Mouse (Mus musculus) kidney, embryonic 14.5 days (tissue): ENCODE measurements around the gene 2010111I01Rik. TPM values are rescaled to one million over a fixed set of nuclear protein-coding genes. Genes with fewer than 3 reads are reported as not detected.

Experiments used
- ATAC-seq: fragments of 200-750 bp; cut with Nextera tagmentation; 2 replicates; pipeline ENCODE4 v1.8.0; 2017; ENCODE audit warnings: moderate number of reproducible peaks, mild to moderate bottlenecking, moderate TSS enrichment, moderate library complexity; ENCODE audit not compliant: low FRiP score, low TSS enrichment
- H3K27ac ChIP-seq: fragments of 300-500 bp; sonication (generic); 2 replicates; pipeline ENCODE4 v1.5.1; 2014; ENCODE audit warnings: low read depth, mild to moderate bottlenecking, low read length, moderate library complexity, mixed read lengths
- H3K27me3 ChIP-seq: fragments of 300-500 bp; sonication (generic); 2 replicates; pipeline ENCODE4 v1.6.1; 2014; ENCODE audit warnings: mild to moderate bottlenecking, low read length; ENCODE audit not compliant: control insufficient read depth, insufficient read depth
- H3K36me3 ChIP-seq: fragments of 300-500 bp; sonication (generic); 2 replicates; pipeline ENCODE4 v1.6.1; 2014; ENCODE audit warnings: low read length, mixed read lengths; ENCODE audit not compliant: control insufficient read depth, insufficient read depth
- H3K4me1 ChIP-seq: fragments of 300-500 bp; sonication (generic); 2 replicates; pipeline ENCODE4 v1.6.1; 2014; ENCODE audit warnings: low read length, mixed read lengths; ENCODE audit not compliant: control insufficient read depth, insufficient read depth
- H3K4me2 ChIP-seq: fragments of 300-500 bp; sonication (generic); replicated peaks from 2 replicates; pipeline ENCODE4 v1.6.1; 2014; ENCODE audit warnings: low read depth, mild to moderate bottlenecking, low read length
- H3K4me3 ChIP-seq: fragments of 300-500 bp; sonication (generic); 2 replicates; pipeline ENCODE4 v1.5.1; 2014; ENCODE audit warnings: mild to moderate bottlenecking, low read length
- H3K9ac ChIP-seq: fragments of 300-500 bp; sonication (generic); 2 replicates; pipeline ENCODE4 v1.6.1; 2014; ENCODE audit warnings: low read depth, mild to moderate bottlenecking, low read length, moderate library complexity
- H3K9me3 ChIP-seq: fragments of 300-500 bp; sonication (generic); 2 replicates; pipeline ENCODE4 v1.6.1; 2016; ENCODE audit warnings: low read length; ENCODE audit not compliant: control insufficient read depth
- WGBS: fragments of 180-500 bp; shearing (Covaris S2); extraction: QIAGEN DNeasy Blood & Tissue Kit; methylation state at CpG from one replicate; pipeline ENCODE4 v1.1.7; 2014; 5-methylcytosine and 5-hydroxymethylcytosine counted together
- polyA plus RNA-seq: library from polyadenylated mRNA; unstranded; fragments of >200 nt; fragmentation: Nextera tagmentation; extraction: Ambion mirVana; gene quantifications from 2 replicates; pipeline ENCODE4 v1.2.1, GENCODE M21; 2014

The 2010111I01Rik gene
- polyA plus RNA-seq, 1 experiment from 2014 or later, result 153 TPM

DNA sequence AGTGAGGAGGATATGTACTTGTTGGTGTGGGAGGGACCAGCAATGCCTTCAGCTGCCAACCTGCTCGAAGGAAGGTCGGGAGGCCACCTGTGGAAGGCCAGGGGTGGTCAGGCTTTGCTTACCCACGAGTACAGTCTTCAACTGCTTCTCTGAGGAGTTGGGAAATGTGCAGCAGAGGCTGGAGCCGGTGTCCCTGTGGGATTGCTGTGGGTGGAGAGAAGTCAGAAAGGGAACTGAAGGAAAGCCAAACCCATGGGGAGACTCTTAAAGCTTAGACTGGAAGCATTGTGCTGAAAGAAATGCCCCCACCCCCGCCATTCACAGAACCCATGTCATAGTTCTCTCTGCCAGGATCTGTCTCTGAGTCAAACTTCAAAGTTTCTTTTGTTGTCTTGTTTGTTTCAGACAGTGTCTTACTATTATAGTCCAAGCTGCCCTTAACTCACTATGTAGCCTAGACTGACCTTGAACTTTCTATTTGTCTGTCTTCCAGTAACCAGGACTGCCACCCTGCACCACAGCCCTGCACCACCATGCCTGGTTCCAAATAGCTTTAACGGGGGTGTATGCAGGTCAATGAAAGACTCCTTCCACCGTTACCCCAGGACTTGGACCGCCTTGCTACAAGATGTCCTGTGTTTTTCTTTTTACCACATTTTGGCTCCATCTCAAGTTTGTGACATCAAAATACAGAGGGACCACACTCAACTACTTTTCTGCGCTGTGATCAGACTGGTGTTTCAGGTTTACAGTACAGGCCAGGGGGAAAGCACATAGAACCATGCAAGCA lies 358.8 kb downstream of the 2010111I01Rik start:
- Histone ChIP-seq H3K4me3 (no peak overlapping the region), H3K9me3 (no peaks in the 10 kb centered on the region), H3K4me1 (peaks cover 31% of the 10 kb centered on the region), H3K36me3 (no peaks in the 10 kb centered on the region), H3K9ac (no peak overlapping the region), H3K27me3 (no peaks in the 10 kb centered on the region), H3K4me2 (no peak overlapping the region), H3K27ac (no peak overlapping the region)
- no peak for ATAC-seq
- 58% methylated on average over 9 of the region's 9 CpGs for WGBS

DNA sequence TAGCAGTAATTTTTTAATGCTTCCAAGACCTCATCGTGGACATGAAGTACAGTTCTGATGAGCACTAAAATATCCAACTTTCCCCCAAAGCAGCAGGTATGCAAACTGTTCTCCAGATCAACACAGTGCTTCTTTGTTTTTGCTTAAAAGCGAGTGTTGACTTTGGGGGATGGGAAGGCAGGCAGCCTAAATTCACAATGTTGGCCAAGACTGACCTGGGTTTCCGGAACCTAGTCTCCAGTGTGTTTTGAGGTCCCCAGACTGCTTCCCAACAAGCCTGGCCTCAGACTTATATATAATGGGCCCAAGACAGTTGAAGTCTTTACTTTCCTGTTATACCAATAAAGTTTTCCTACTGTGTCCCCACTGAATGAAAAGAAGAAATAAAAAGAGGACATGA lies 359.6 kb downstream of the 2010111I01Rik start:
- peak overlapping the region; percentile 65; the same call in 1 of the 2 replicates for H3K27ac ChIP-seq
- H3K9me3 ChIP-seq, result no peaks in the 10 kb centered on the region
- no peak overlapping the region for H3K4me2 ChIP-seq
- H3K36me3 ChIP-seq, result no peaks in the 10 kb centered on the region
- no peak for ATAC-seq
- H3K27me3 ChIP-seq, result no peaks in the 10 kb centered on the region
- WGBS, result 39% methylated on average over 3 of the region's 3 CpGs
- no peak overlapping the region for H3K9ac ChIP-seq
- no peak overlapping the region for H3K4me3 ChIP-seq
- peaks cover 31% of the 10 kb centered on the region for H3K4me1 ChIP-seq

DNA sequence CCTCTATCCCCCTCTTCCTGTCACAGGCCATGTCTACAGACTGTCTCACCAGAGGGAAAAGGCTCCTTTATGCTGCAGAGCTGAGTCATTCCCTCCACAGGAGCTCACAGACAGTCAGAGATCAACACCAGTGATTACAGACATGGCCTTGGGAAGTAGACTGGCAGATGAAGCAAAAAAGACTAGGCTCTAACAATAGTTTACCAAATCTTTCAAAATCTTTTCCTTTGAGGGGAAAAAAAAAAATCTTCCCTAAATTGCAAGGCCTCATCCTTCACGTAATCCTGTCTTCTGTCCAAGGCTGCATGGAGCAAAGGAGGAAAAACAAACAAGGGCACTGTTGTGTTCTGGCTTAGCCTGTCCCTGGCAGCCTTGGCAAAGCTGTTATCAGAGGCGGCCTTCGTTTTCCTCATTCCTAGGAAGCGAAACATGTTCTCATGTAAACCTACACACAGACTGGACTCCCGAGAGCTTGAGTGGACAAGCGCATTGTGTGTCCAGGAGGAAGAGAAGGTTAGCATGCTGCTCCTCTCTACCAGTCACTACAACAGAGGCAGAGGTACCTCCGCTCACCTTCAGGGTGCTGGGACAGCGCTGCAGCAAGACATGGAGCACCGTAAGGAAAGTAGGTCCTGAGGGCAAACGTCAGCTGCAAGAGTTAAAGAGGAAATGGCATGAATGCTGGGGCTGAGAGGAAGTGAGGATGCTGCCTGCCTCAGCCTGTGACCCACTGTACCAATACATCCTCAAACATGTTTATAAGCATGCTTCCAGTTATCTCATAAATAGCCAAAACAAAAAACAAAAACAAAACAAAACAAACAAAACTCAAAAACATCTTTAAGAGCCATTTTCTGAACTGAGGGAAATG lies 360.5 kb downstream of the 2010111I01Rik start:
- WGBS, result 70% methylated on average over 10 of the region's 10 CpGs
- ATAC-seq, result no peak
- Histone ChIP-seq H3K9ac (no peak overlapping the region), H3K4me1 (peaks cover 31% of the 10 kb centered on the region), H3K4me2 (no peak overlapping the region), H3K4me3 (no peak overlapping the region), H3K27ac (peak overlapping the region; percentile 65), H3K27me3 (no peaks in the 10 kb centered on the region), H3K9me3 (no peaks in the 10 kb centered on the region), H3K36me3 (no peaks in the 10 kb centered on the region)

DNA sequence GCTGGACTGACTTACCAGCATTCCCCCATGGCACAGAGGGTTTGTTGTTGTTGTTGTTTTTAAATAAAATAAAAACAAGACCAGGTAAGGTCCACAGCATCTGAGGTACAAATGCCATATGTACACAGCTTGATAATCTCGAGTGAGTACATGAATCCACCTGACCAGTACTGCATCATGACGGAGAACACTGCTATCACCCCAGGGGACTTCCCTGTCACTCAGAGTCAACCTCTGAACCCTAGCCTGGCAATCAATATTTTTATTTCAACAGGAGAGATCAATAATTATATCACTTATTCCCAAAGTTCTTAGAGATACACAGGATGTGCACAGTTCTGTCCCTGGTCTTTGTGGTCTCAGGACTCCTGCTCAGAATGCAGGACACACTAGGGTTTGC lies 361.3 kb downstream of the 2010111I01Rik start:
- Histone ChIP-seq H3K4me1 (peaks cover 31% of the 10 kb centered on the region), H3K27me3 (no peaks in the 10 kb centered on the region), H3K9ac (no peak overlapping the region), H3K36me3 (no peaks in the 10 kb centered on the region), H3K9me3 (no peaks in the 10 kb centered on the region), H3K27ac (no peak overlapping the region), H3K4me2 (no peak overlapping the region), H3K4me3 (no peak overlapping the region)
- ATAC-seq, result no peak
- WGBS, result 79% methylated on average over 2 of the region's 2 CpGs

DNA sequence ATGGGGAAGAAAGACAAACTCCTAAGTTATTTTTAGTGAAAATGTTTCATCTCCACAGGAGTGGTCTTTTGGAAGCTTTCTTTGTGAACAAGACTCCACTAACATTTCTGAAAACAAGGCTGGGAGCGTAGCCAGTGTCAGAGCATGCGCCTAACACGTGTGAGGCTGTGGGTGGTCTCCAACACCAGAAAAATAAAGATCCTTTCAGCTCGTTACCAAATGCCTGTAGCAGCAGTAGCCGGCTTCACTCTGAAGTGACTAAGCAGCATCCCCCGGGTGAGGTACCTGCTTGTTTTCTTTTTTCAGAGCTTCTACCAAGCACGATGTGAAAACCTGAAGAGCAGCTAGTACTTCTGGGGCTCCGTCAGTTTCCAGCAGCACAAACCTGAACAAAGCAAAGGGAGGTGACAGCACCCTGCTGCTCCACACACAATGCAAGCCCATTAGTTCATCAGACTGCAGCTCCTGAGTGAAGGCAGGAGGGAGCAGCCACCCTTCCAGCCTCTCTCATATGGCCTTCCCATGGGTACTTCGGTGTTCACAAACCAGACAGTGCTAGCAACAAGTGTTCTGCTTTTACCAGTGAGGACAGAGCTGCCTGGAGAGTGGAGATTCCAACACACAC lies 365.7 kb downstream of the 2010111I01Rik start:
- no peaks in the 10 kb centered on the region for H3K9me3 ChIP-seq
- H3K27me3 ChIP-seq, result no peaks in the 10 kb centered on the region
- no peaks in the 10 kb centered on the region for H3K36me3 ChIP-seq
- no peak for ATAC-seq
- H3K4me3 ChIP-seq, result no peak overlapping the region
- H3K4me2 ChIP-seq, result no peak overlapping the region
- no peak overlapping the region for H3K9ac ChIP-seq
- H3K4me1 ChIP-seq, result no peaks in the 10 kb centered on the region
- WGBS, result 33% methylated on average over 9 of the region's 9 CpGs
- no peak overlapping the region for H3K27ac ChIP-seq

DNA sequence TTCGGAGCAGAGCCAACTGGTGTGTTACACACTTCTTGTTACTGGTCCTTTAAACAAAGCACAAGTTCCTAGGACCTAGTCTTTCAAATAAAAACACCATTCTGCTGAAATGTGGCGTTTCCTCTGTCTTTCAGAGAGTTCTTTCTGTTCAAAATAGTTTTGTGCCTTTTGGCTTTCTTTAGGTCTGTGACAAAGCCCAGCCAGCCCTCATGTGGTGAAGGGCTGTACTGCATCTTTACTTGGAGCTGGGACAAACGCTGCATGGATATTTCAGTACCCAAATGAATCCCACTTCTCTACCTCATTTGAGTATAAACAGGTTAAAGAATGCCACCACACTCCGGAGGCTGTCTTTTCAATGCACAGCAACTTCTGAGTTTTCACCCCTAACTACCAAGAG lies 366.7 kb downstream of the 2010111I01Rik start:
- Histone ChIP-seq H3K4me2 (no peak overlapping the region), H3K4me3 (no peak overlapping the region), H3K27me3 (no peaks in the 10 kb centered on the region), H3K4me1 (0 out of 2 replicates have a peak, but pooled peaks cover 4% of the 10 kb centered on the region), H3K27ac (no peak overlapping the region), H3K9me3 (no peaks in the 10 kb centered on the region), H3K36me3 (no peaks in the 10 kb centered on the region), H3K9ac (no peak overlapping the region)
- WGBS, result 43% methylated on average over 4 of the region's 4 CpGs
- ATAC-seq, result 0 out of 2 replicates have a peak, but pooled peaks have one; percentile 30

DNA sequence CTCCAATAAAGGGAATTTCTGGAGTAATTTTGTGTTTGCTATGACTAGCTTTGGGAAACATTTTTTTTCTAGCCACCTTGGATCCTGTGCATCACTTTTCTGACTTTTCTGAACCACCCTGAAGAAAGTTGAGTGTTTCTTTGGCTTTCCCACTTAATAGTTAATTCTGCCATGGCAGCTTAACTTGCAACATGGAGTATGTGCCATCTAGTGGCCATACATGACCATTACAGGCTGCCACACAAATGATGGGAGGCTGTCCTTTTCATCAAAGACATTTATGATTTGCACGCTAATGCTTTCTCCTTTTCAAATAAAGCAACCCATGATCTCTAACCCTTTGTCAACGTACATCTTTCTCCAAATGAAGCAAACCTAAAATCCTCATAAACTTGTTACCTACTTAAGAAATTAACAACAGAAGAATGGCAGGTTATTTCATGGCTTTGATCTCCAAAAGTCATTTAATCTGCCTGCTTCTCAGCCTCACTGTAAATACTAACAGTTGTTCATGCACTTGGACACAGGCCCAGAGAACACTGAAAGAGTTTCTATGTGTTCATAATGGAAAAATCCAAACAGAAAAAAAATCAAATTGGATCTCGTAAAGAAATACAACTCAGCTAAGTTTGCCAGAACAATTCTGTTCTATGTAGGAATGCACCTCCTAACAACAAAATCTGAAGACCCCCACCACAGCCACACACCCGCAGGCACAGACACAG lies 368.0 kb downstream of the 2010111I01Rik start:
- 47% methylated on average over 4 of the region's 4 CpGs for WGBS
- Histone ChIP-seq H3K27ac (no peak overlapping the region), H3K4me1 (peaks cover 15% of the 10 kb centered on the region; the same call in 1 of the 2 replicates), H3K9me3 (no peaks in the 10 kb centered on the region), H3K36me3 (no peaks in the 10 kb centered on the region), H3K27me3 (no peaks in the 10 kb centered on the region), H3K4me3 (no peak overlapping the region), H3K9ac (no peak overlapping the region), H3K4me2 (no peak overlapping the region)
- no peak for ATAC-seq

DNA sequence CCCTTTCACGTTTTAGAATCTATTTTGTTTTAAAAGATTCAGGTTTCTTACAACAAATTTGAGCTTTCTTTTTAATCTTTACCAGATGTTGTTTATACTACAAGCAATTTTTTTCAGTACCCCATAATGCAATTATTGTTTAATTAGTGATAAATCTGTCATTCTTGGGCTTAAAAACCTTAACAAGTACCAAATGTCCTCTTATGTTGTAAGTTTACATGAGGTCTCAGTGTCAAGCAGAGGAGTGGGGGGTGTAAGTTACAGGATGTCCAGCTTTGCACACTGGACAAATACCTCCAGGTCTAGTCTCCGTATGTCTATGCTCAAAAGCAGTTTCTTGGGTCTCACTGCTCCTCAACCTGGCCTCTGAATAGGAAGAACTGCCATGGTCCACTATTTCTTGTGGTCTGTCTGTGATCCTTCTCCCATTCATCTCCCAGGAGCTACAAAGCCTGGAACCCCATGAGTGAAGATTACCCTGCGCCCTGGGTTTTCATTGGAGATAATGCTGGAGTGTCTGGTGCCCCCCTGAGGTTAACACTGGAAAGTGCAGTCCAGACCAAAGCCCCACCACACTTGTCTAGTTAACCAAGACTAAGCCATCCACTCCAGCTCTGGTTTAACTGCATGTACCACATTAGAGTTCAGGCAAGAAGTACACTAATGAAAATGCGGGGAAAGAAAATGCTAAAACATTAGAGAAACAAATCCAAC lies 370.9 kb downstream of the 2010111I01Rik start:
- Histone ChIP-seq H3K9me3 (no peaks in the 10 kb centered on the region), H3K4me3 (no peak overlapping the region), H3K27ac (peak overlapping the region; percentile 55; the same call in 1 of the 2 replicates), H3K4me1 (peaks cover 21% of the 10 kb centered on the region; the same call in 1 of the 2 replicates), H3K36me3 (no peaks in the 10 kb centered on the region), H3K9ac (no peak overlapping the region), H3K27me3 (no peaks in the 10 kb centered on the region), H3K4me2 (no peak overlapping the region)
- 54% methylated on average over 4 of the region's 4 CpGs for WGBS
- no peak for ATAC-seq
